Mouse (Mus musculus) liver, embryonic 14.5 days (tissue): ENCODE data around the gene Kcnj10. TPM values are rescaled to one million over a fixed set of nuclear protein-coding genes. Genes with fewer than 3 reads are reported as not detected.

Experiments
- ATAC-seq: fragments of 200-750 bp; cut with Nextera tagmentation; 2 replicates; pipeline ENCODE4 v1.8.0; 2017; ENCODE audit warnings: moderate number of reproducible peaks, mild to moderate bottlenecking, moderate library complexity; ENCODE audit not compliant: insufficient read depth
- DNase-seq, 3 experiments: peaks; one replicate each; pipeline ENCODE4 v3.0.0-alpha.2; 2012 to 2013; ENCODE audit warnings: low read depth in 3 of 3, low spot score in 3 of 3
- H3K27ac ChIP-seq: fragments of 300-500 bp; sonication (generic); 2 replicates; pipeline ENCODE4 v1.5.1; 2014; ENCODE audit warnings: moderate library complexity, mild to moderate bottlenecking, control low read depth, inconsistent platforms
- H3K27me3 ChIP-seq: fragments of 300-500 bp; sonication (generic); 2 replicates; pipeline ENCODE4 v1.6.1; 2014; ENCODE audit warnings: mild to moderate bottlenecking, low read length, moderate library complexity; ENCODE audit not compliant: control insufficient read depth, insufficient read depth
- H3K36me3 ChIP-seq: fragments of 300-500 bp; sonication (generic); replicated peaks from 2 replicates; pipeline ENCODE4 v1.6.1; 2014; ENCODE audit warnings: low read depth; ENCODE audit not compliant: control insufficient read depth, insufficient read depth
- H3K4me1 ChIP-seq, 2 experiments: fragments of 200-500 bp in 1 of 2; fragments of 300-500 bp in 1 of 2; sonication (generic) in 1 of 2; replicated peaks; 2 replicates each; pipeline ENCODE4 v1.6.1; 2012 to 2014; ENCODE audit warnings: antibody characterized with exemption in 1 of 2, inconsistent platforms in 1 of 2, low read length in 1 of 2; ENCODE audit not compliant: control insufficient read depth in 2 of 2, insufficient read depth in 2 of 2
- H3K4me2 ChIP-seq: fragments of 300-500 bp; sonication (generic); 2 replicates; pipeline ENCODE4 v1.6.1; 2014; ENCODE audit warnings: low read depth, mild to moderate bottlenecking, control low read depth, moderate library complexity
- H3K4me3 ChIP-seq, 2 experiments: fragments of 200-500 bp in 1 of 2; fragments of 300-500 bp in 1 of 2; sonication (generic) in 1 of 2; 2 replicates each; pipeline ENCODE4 v1.5.1; 2012 to 2014; ENCODE audit warnings: low read depth in 2 of 2, low read length in 2 of 2, mild to moderate bottlenecking in 2 of 2, control low read depth in 1 of 2, inconsistent platforms in 1 of 2, moderate library complexity in 1 of 2; ENCODE audit not compliant: insufficient read depth in 1 of 2
- H3K9ac ChIP-seq: fragments of 300-500 bp; sonication (generic); replicated peaks from 2 replicates; pipeline ENCODE4 v1.6.1; 2014; ENCODE audit warnings: mild to moderate bottlenecking, control low read depth, moderate library complexity
- H3K9me3 ChIP-seq: fragments of 300-500 bp; sonication (generic); 2 replicates; pipeline ENCODE4 v1.6.1; 2016; ENCODE audit warnings: low read length, mixed read lengths; ENCODE audit not compliant: control insufficient read depth
- CTCF ChIP-seq: IDR thresholded peaks from 2 replicates; pipeline ENCODE4 v1.5.1; 2016; ENCODE audit warnings: antibody characterized with exemption, low read depth, control low read depth
- EP300 ChIP-seq: IDR thresholded peaks from 2 replicates; pipeline ENCODE4 v1.6.1; 2016; ENCODE audit warnings: antibody characterized with exemption, low read depth
- WGBS: fragments of 180-500 bp; shearing (Covaris S2); extraction: QIAGEN DNeasy Blood & Tissue Kit; methylation state at CpG from one replicate; pipeline ENCODE4 v1.1.7; 2014; ENCODE audit not compliant: insufficient replicate concordance; 5-methylcytosine and 5-hydroxymethylcytosine counted together
- polyA plus RNA-seq, 2 experiments: library from polyadenylated mRNA; depleted of rRNA in 1 of 2; stranded (reverse) in 1 of 2; unstranded in 1 of 2; fragments of >200 nt; fragmentation: Nextera tagmentation in 1 of 2; extraction: Ambion mirVana in 1 of 2; gene quantifications; 2 replicates each; pipeline versions ENCODE4 v1.2.1 to v1.2.3; 2012 to 2014

Gene Kcnj10
- polyA plus RNA-seq, 2 experiments = 0.04 to 0.17 TPM

DNA sequence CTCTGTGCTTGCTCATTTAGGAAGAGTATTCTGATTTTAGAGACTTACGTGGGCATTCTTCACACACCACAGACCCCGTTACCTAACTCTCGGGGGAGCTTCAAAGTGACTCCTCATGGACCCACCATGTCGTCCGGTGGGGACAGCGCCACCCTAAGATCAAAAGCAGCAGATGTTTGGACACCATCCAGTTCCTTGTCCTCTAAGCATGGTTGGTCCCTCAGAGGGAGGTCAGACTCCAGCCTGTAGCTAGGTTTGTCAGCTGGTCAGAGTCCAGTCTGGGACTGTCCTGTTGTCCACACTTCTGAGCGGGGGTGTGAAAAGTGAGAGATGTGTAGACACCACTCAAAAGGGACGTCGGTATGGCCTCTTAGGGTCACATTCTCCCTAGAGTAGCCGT lies 5.7 kb downstream of the Kcnj10 start:
- H3K4me2 ChIP-seq = no peak overlapping the region
- TF ChIP-seq CTCF = no peak
- no peak for TF ChIP-seq EP300
- H3K4me1 ChIP-seq = peaks cover 0 to 5% of the 10 kb centered on the region in 2 experiments; a peak in 1 of 4 replicates
- DNase-seq (no peak), ATAC-seq (no peak)
- no peaks in the 10 kb centered on the region for H3K9me3 ChIP-seq
- H3K4me3 ChIP-seq = no peak overlapping the region
- no peaks in the 10 kb centered on the region for H3K36me3 ChIP-seq
- WGBS = 61% methylated on average over 10 of the region's 10 CpGs
- H3K9ac ChIP-seq = no peak overlapping the region
- peaks cover 9% of the 10 kb centered on the region for H3K27me3 ChIP-seq
- no peak overlapping the region for H3K27ac ChIP-seq

DNA sequence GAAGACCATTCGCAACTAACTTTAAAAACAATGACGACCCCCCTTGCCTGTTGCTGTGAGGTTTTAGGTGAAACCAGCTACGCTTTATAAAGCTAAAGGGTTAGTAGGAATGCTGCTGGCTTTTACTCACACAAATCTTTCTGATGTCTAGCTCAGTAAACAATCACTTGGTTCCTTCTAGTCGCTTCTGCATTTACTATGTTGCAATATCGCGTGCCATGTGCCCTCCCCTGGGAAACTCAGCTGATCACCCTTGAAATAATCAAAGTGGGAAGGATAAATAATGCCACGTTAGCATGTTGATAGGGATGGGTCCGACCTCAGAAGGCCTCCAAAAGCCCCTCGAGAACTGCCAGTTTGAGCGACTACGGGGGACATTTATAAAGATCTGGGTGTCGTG lies 6.4 kb downstream of the Kcnj10 start:
- no peak for DNase-seq
- no peaks in the 10 kb centered on the region for H3K9me3 ChIP-seq
- H3K27ac ChIP-seq = no peak overlapping the region
- no peak for ATAC-seq
- H3K9ac ChIP-seq = no peak overlapping the region
- 65% methylated on average over 12 of the region's 12 CpGs for whole genome bisulfite sequencing
- no peak overlapping the region for H3K4me3 ChIP-seq
- peaks cover 3% of the 10 kb centered on the region for H3K27me3 ChIP-seq
- TF ChIP-seq EP300 = no peak
- TF ChIP-seq CTCF = no peak
- H3K36me3 ChIP-seq = no peaks in the 10 kb centered on the region
- no peak overlapping the region for H3K4me2 ChIP-seq
- peaks cover 0 to 5% of the 10 kb centered on the region in 2 experiments; a peak in 1 of 4 replicates for H3K4me1 ChIP-seq

DNA sequence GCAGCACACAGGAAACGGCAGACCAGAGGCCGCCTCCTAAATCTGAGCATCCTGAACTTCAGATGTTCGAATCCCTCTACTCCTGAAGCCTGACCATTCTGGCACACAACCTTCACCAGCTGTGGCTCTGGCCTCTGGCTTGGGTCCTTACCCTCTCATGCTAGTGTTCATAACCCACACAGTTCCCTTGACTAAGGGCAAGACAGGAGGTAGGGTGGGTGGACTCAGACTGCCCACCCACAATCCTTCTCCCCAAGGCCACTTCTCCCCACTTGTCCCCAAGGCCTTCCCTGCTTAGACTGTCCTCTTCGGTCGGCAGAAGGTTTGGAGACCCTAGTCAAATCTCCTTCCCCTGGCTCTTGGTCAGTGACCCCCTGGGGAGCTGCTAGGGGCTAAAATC lies 8.5 kb downstream of the Kcnj10 start:
- Histone ChIP-seq H3K27me3 (peaks cover 3% of the 10 kb centered on the region), H3K9me3 (no peaks in the 10 kb centered on the region), H3K4me1 (peaks cover 0 to 5% of the 10 kb centered on the region in 2 experiments; a peak in 1 of 4 replicates), H3K4me2 (no peak overlapping the region), H3K9ac (no peak overlapping the region), H3K27ac (no peak overlapping the region), H3K36me3 (no peaks in the 10 kb centered on the region), H3K4me3 (no peak overlapping the region)
- DNase-seq (no peak), ATAC-seq (no peak)
- TF ChIP-seq CTCF (no peak), EP300 (no peak)
- WGBS = 77% methylated on average over 5 of the region's 5 CpGs

DNA sequence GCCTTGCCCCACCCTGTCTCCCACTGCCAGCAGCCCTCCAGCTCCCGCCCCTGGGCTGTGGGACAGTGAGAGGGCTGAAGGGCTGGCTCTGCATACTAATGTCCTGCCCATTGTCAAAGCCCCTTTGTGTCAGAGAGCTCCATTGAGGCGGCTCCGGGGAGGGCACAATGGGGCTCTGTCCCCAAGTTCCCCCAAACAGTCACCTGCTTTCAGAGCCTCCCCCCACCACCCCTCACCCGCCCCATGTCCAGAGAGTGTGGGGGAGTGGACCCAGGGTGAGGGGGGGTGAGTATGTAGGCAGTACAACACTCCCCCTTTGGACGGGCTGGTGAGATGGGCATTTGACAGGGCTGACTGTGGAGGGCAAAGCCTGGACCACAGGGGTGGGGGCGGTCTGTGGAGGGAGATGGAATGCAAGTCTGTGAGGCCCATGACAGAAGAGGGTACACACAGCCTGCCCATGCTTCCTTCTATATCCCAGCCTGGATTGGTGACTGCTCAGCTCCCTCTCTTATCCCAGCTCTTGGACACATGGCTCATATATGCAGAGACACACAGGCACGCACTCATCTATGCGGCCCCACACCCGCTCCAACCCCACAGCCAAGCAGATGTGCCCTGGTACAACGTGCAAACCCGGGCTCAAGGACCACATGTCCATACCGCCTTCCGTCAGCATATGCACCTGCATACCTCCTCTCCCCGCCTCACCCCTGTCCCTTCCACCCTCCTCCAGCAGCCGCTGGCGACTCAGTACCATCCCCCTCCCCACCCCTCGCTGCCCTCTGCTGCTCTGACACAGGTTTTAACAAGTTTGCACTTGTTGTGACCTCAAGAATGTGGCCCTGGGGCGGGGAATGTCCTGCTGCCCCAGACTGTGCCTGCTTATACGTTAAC lies 9.2 kb downstream of the Kcnj10 start:
- DNase-seq = no peak
- H3K27ac ChIP-seq = no peak overlapping the region
- H3K4me3 ChIP-seq = no peak overlapping the region
- H3K9ac ChIP-seq = no peak overlapping the region
- no peaks in the 10 kb centered on the region for H3K9me3 ChIP-seq
- no peak overlapping the region for H3K4me2 ChIP-seq
- H3K27me3 ChIP-seq = peaks cover 3% of the 10 kb centered on the region
- H3K36me3 ChIP-seq = no peaks in the 10 kb centered on the region
- H3K4me1 ChIP-seq = peaks cover 0 to 5% of the 10 kb centered on the region in 2 experiments; a peak in 1 of 4 replicates
- no peak; the same call in 1 of the 2 replicates for ATAC-seq
- TF ChIP-seq CTCF (no peak), EP300 (no peak)
- WGBS = 29% methylated on average over 19 of the region's 19 CpGs

DNA sequence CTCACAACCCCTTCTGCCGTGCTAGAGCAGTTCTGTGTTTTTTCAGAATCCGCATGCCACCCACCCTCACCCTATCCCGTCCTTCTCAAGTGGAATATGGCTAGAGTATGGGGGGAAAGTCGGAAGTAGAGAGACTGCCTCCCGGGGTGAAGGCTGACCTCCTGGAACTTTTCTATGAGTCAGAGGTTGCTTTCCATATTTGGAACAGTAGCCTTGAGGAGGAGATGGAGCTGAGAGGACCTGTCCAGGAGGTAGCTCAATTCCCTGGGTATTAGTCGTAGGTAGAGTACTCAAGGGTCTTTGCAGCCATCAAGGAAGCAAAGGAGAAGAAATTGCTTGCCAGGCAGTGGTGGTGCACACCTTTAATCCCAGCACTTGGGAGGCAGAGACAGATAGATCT lies 11.0 kb downstream of the Kcnj10 start:
- no peak for DNase-seq
- Histone ChIP-seq H3K27ac (no peak overlapping the region), H3K4me1 (peaks cover 0 to under 1% of the 10 kb centered on the region in 2 experiments; a peak in 1 of 4 replicates), H3K36me3 (no peaks in the 10 kb centered on the region), H3K4me3 (no peak overlapping the region), H3K9me3 (no peaks in the 10 kb centered on the region), H3K9ac (no peak overlapping the region), H3K27me3 (peaks cover 3% of the 10 kb centered on the region), H3K4me2 (no peak overlapping the region)
- WGBS = 32% methylated on average over 6 of the region's 6 CpGs
- TF ChIP-seq CTCF (no peak), EP300 (no peak)
- ATAC-seq = no peak
